Mouse (Mus musculus) kidney, embryonic 16.5 days (tissue): ENCODE measurements at regions not wholly inside any gene's neighbourhood (a gene's known extent, or its start where the extent isn't known, plus 50 kb on each side); places are given as distances from the start of the nearest gene placed in this dataset.
"Not testable (repeated sequence)": the region's sequence is repeated elsewhere in the genome, so short reads cannot be mapped to it uniquely, and the experiment has no call there.

Experiments
- ATAC-seq: fragments of 200-750 bp; cut with Nextera tagmentation; 2 replicates; pipeline ENCODE4 v1.8.0; 2017; ENCODE audit warnings: moderate TSS enrichment; ENCODE audit not compliant: low FRiP score, low TSS enrichment
- H3K27ac ChIP-seq: fragments of 300-500 bp; sonication (generic); 2 replicates; pipeline ENCODE4 v1.5.1; 2014; ENCODE audit warnings: low read length
- H3K27me3 ChIP-seq: fragments of 300-500 bp; sonication (generic); 2 replicates; pipeline ENCODE4 v1.6.1; 2014; ENCODE audit warnings: low read length, control low read depth, mixed read lengths; ENCODE audit not compliant: insufficient read depth
- H3K36me3 ChIP-seq: fragments of 300-500 bp; sonication (generic); 2 replicates; pipeline ENCODE4 v1.6.1; 2014; ENCODE audit warnings: low read length, control low read depth, mixed read lengths; ENCODE audit not compliant: insufficient read depth
- H3K4me1 ChIP-seq: fragments of 300-500 bp; sonication (generic); 2 replicates; pipeline ENCODE4 v1.6.1; 2014; ENCODE audit warnings: low read length, control low read depth, mixed read lengths; ENCODE audit not compliant: insufficient read depth
- H3K4me2 ChIP-seq: fragments of 300-500 bp; sonication (generic); replicated peaks from 2 replicates; pipeline ENCODE4 v1.6.1; 2014; ENCODE audit warnings: low read depth, low read length
- H3K4me3 ChIP-seq: fragments of 300-500 bp; sonication (generic); 2 replicates; pipeline ENCODE4 v1.5.1; 2014; ENCODE audit warnings: mild to moderate bottlenecking, low read length
- H3K9ac ChIP-seq: fragments of 300-500 bp; sonication (generic); replicated peaks from 2 replicates; pipeline ENCODE4 v1.6.1; 2014; ENCODE audit warnings: low read length
- H3K9me3 ChIP-seq: fragments of 300-500 bp; sonication (generic); 2 replicates; pipeline ENCODE4 v1.6.1; 2016; ENCODE audit warnings: low read length, control low read depth
- WGBS: fragments of 180-500 bp; shearing (Covaris S2); extraction: QIAGEN DNeasy Blood & Tissue Kit; methylation state at CpG from one replicate; pipeline ENCODE4 v1.1.7; 2014; 5-methylcytosine and 5-hydroxymethylcytosine counted together

DNA sequence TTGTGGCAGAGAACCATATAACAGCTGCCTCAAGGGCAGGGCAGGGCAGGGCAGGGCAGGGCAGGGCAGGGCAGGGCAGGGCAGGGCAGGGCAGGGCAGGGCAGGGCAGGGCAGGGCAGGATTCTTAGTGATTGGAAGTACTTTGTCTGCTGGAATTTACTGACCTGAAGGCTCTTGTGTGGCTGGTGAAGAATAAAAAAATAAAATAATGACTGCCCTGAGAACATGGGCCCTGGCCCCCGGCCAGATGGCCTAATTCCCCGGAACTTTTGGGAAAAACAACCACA is 169.3 kb downstream of the Qk start:
- not testable (repeated sequence) for H3K9ac ChIP-seq, H3K9me3 ChIP-seq, H3K36me3 ChIP-seq, H3K27me3 ChIP-seq, H3K4me1 ChIP-seq, H3K4me2 ChIP-seq, H3K27ac ChIP-seq, H3K4me3 ChIP-seq, ATAC-seq
- WGBS = 45% methylated on average over 2 of the region's 2 CpGs

DNA sequence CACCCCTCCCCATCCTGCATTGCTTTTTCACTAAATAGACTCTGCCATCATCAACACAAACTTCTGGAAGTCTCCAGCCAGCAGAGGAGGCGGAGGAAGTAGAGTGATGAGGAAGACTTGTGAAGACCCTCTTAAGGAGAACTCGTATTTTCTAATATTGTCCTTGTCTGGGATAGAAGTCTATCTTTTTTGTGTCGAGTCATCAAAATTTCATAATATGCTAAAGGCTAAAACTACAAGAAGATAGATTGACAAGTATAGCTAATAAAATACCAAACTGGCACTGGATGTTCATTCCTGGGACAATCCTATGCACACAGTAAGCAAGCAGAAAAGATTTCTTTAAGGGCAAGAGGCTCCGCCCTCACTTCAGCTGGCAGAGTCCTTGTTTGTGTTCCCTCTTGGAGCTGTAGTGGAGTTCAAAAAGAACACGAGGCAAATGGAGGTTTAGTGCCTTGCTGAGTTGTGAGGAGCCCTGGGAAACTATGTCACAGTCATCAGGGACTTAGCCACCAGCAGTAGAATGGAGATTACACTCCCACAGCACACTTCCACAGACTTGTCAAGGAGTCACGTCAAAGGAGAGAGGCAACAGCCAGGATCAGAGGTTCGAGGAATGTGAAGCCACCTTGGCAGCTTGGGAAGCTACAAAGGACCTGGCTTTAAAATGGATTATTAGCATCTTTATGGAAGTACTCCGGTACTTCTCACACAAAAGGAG is 169.8 kb downstream of the Qk start:
- WGBS = 64% methylated on average over 8 of the region's 8 CpGs
- no peak overlapping the region for H3K9ac ChIP-seq
- H3K4me1 ChIP-seq = no peaks in the 10 kb centered on the region
- no peak overlapping the region for H3K4me3 ChIP-seq
- no peaks in the 10 kb centered on the region for H3K27me3 ChIP-seq
- no peak for ATAC-seq
- H3K36me3 ChIP-seq = no peaks in the 10 kb centered on the region
- no peak overlapping the region for H3K27ac ChIP-seq
- H3K4me2 ChIP-seq = no peak overlapping the region
- H3K9me3 ChIP-seq = 0 out of 2 replicates have a peak, but pooled peaks cover 2% of the 10 kb centered on the region

DNA sequence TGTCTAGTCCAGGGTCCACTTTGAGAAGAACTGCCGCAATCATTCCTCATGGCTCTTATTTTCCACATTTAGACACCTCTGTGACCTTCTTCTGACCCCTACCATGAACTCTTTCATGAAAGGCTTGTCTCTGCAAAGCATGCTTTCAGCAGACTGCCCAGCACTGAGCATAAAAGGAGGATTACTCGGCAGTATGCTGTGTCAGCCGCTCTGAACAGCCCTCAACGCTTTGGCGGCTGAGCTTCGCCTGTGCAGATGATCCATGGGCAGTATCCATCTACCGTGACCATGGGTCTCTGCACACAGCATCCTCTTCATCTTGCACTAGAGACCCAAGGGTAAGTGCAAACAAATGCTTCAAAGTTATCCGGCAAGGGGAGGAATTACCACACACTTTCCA is 172.5 kb downstream of the Qk start:
- no peak overlapping the region for H3K4me2 ChIP-seq
- no peaks in the 10 kb centered on the region for H3K36me3 ChIP-seq
- H3K27me3 ChIP-seq = no peaks in the 10 kb centered on the region
- H3K4me1 ChIP-seq = no peaks in the 10 kb centered on the region
- H3K9me3 ChIP-seq = 0 out of 2 replicates have a peak, but pooled peaks cover 2% of the 10 kb centered on the region
- WGBS = 68% methylated on average over 8 of the region's 8 CpGs
- H3K9ac ChIP-seq = no peak overlapping the region
- no peak overlapping the region for H3K27ac ChIP-seq
- no peak for ATAC-seq
- no peak overlapping the region for H3K4me3 ChIP-seq

DNA sequence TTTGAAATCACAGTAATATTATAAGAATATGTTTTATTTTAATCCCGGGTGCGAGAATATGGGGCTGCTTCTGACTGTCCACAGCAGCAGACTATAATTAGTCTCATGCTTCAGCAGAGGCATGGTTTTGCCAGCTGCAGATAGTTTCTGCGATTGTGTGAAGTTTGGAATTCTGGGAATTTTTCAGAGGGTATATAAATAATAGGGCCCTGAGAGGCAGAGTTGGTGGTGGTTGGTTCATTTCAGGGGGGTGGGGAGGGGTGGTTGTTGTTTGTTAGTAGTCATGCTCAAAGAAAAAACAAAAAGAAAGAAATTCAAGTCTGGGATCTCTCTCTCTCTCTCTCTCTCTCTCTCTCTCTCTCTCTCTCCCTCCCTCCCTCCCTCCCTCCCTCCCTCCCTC is 173.1 kb downstream of the Qk start:
- 82% methylated on average over 3 of the region's 3 CpGs for WGBS
- no peak overlapping the region for H3K4me3 ChIP-seq
- H3K27me3 ChIP-seq = no peaks in the 10 kb centered on the region
- no peak overlapping the region for H3K4me2 ChIP-seq
- H3K36me3 ChIP-seq = no peaks in the 10 kb centered on the region
- H3K4me1 ChIP-seq = no peaks in the 10 kb centered on the region
- no peak overlapping the region for H3K27ac ChIP-seq
- 0 out of 2 replicates have a peak, but pooled peaks cover 2% of the 10 kb centered on the region for H3K9me3 ChIP-seq
- no peak for ATAC-seq
- no peak overlapping the region for H3K9ac ChIP-seq

DNA sequence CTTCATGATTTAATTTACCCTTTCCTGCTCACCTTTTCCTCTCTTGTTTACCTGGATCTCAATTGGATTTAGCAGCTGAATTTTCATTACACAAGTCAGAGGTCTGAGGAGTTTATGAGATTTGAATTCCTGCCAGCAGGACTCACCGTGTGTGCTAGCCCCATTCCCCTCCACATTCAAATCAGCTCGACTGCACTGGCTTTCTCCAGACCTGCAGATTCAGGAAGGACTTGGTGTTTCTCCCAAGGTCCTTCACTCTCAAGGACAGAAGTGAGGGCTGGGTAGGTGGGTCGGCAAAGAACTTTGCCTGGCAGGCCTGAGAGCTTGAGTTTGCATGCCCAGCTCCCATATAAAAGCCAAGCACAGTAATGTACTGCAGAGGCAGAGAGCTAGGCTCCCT is 180.8 kb downstream of the Qk start:
- ATAC-seq = no peak
- WGBS = 45% methylated on average over 3 of the region's 3 CpGs

DNA sequence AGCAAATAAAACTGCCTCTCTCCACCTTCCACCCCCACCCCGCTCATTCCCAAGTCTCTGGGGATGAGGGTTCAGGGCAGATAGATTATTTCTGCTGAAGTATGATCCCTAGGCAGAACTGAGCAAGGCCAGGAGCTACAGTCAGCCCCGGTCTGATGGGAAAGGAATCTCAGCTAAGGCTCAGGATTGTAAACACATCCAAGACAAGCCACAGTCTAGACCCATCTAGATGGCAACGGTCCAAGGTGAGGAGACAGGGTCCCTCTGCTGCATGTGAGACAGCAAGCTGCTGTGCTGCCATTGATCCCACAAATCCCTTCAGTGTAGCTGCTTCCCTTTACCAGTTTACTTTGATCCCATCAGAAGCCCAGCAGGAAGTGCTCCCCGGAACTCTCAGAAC is 181.3 kb downstream of the Qk start:
- H3K4me1 ChIP-seq = 0 out of 2 replicates have a peak, but pooled peaks cover 2% of the 10 kb centered on the region
- no peak overlapping the region for H3K4me3 ChIP-seq
- WGBS = 66% methylated on average over 4 of the region's 4 CpGs
- ATAC-seq = no peak
- H3K27me3 ChIP-seq = no peaks in the 10 kb centered on the region
- H3K9me3 ChIP-seq = no peaks in the 10 kb centered on the region
- H3K27ac ChIP-seq = no peak overlapping the region
- no peaks in the 10 kb centered on the region for H3K36me3 ChIP-seq
- H3K9ac ChIP-seq = no peak overlapping the region
- H3K4me2 ChIP-seq = no peak overlapping the region

More for the DNA sequence above, 180.8 kb downstream of the Qk start:
- H3K9ac ChIP-seq = no peak overlapping the region
- no peak overlapping the region for H3K4me2 ChIP-seq
- H3K4me1 ChIP-seq = 0 out of 2 replicates have a peak, but pooled peaks cover 2% of the 10 kb centered on the region
- H3K27me3 ChIP-seq = no peaks in the 10 kb centered on the region
- no peaks in the 10 kb centered on the region for H3K9me3 ChIP-seq
- no peak overlapping the region for H3K27ac ChIP-seq
- H3K4me3 ChIP-seq = no peak overlapping the region
- H3K36me3 ChIP-seq = no peaks in the 10 kb centered on the region

DNA sequence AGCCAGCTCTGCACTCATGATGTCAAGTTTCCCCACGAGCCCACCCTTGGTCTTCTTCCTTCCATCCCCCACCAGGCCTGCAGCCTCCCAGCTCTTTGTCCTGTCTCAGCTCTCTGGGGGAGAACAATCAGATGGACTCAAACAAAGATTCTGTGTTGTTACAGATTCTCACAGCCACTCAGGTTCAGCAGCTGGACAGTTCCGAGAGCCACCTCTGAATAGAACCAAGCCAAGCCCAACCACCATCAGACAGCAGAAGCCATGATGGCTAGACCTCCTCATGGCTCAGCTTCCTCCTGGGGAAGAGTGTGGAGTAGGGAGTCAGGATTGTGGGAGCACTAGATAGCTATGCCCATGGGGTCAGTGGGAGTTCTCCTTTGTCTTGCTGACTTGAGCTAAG is 184.5 kb downstream of the Qk start:
- no peaks in the 10 kb centered on the region for H3K9me3 ChIP-seq
- WGBS = 49% methylated on average over 2 of the region's 2 CpGs

DNA sequence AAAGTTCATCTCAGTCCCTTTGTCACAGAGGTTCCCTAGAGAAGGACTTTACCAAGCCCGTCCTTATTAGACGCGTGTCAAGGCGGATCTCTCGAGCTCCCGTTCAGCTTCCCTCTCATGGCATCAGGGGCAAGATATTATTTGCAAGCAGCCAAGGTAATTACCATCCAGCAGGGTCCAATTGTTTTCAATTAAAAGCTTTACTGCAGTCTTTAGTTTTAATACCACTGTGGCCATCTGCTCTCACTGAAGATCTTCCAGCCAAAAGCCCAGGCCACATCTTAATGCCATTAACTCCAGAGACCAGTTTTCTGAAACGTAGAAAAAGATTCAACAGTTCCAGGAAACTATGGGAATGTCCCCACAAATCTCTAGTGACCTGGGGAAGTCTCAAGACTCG is 191.1 kb downstream of the Qk start:
- Histone ChIP-seq H3K27me3 (no peaks in the 10 kb centered on the region), H3K4me3 (no peak overlapping the region), H3K9me3 (no peaks in the 10 kb centered on the region), H3K9ac (no peak overlapping the region), H3K27ac (no peak overlapping the region), H3K4me2 (no peak overlapping the region), H3K4me1 (no peaks in the 10 kb centered on the region), H3K36me3 (no peaks in the 10 kb centered on the region)
- ATAC-seq = no peak
- WGBS = 77% methylated on average over 8 of the region's 8 CpGs

More for the DNA sequence above, 184.5 kb downstream of the Qk start:
- Histone ChIP-seq H3K9ac (no peak overlapping the region), H3K36me3 (no peaks in the 10 kb centered on the region), H3K4me2 (no peak overlapping the region), H3K4me1 (0 out of 2 replicates have a peak, but pooled peaks cover 2% of the 10 kb centered on the region), H3K4me3 (no peak overlapping the region), H3K27ac (no peak overlapping the region), H3K27me3 (no peaks in the 10 kb centered on the region)
- ATAC-seq = peak; percentile 31; the same call in 1 of the 2 replicates

DNA sequence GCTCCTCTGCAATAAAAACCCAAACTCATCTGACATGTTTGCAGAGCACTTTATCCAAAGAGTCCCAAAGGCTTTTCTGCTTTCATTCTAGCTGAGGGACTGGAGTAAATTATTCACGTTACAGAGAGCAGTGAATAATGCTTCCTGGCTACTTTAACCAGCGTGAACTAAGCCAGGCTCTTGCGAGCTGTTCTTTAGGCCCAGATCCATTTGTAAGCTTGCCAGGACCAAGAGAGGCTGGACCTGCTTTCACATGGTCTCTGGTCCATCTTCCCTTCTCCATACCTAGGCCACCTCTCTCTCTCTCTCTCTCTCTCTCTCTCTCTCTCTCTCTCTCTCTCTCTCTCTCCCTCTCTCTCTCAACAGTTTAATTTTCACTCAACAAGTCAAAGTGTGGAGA is 197.2 kb downstream of the Qk start:
- no peaks in the 10 kb centered on the region for H3K9me3 ChIP-seq
- H3K4me1 ChIP-seq = no peaks in the 10 kb centered on the region
- H3K4me3 ChIP-seq = no peak overlapping the region
- no peaks in the 10 kb centered on the region for H3K36me3 ChIP-seq
- no peak overlapping the region for H3K9ac ChIP-seq
- H3K27ac ChIP-seq = no peak overlapping the region
- WGBS = 29% methylated on average over 3 of the region's 3 CpGs
- no peaks in the 10 kb centered on the region for H3K27me3 ChIP-seq
- ATAC-seq = no peak
- H3K4me2 ChIP-seq = no peak overlapping the region

DNA sequence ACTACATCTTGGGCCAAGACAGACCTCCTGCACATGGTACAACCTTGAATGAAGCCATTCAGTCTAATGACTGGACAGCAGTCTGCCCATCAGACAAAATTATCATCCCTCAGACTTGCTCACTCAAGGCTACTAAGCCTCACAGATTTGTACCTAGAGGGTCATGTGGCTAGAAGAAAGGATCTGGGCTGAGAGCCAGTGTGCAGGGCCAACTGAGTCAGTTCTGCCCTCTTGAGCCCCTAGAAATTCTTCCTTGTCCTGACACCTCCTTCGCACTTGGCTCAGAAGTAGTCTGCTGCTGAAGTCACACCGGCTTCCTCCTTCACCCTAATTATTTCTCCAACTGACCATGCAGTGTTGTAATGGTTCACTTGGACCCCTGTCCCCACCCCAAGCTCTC is 207.5 kb downstream of the Qk start:
- H3K27me3 ChIP-seq = no peaks in the 10 kb centered on the region
- H3K4me1 ChIP-seq = no peaks in the 10 kb centered on the region
- no peaks in the 10 kb centered on the region for H3K36me3 ChIP-seq
- ATAC-seq = no peak
- no peak overlapping the region for H3K9ac ChIP-seq
- H3K27ac ChIP-seq = no peak overlapping the region
- H3K4me2 ChIP-seq = no peak overlapping the region
- no peak overlapping the region for H3K4me3 ChIP-seq
- WGBS = 85% methylated on average over 2 of the region's 2 CpGs
- no peaks in the 10 kb centered on the region for H3K9me3 ChIP-seq
